Mouse (Mus musculus) spleen, adult 2 months (tissue): Measurements from ENCODE around the gene Mtch1. TPM values are rescaled to one million over a fixed set of nuclear protein-coding genes. Genes with fewer than 3 reads are reported as not detected.
A peak's percentile ranks its signal among the peaks of the same experiment; 100 is the strongest.

Experiments used
- DNase-seq, 2 experiments: peaks; one replicate each; pipeline versions ENCODE4 v3.0.0 to v3.0.0-alpha.2; 2012 to 2021; ENCODE audit warnings: low spot score in 2 of 2, low read depth in 1 of 2
- H3K27ac ChIP-seq: fragments of 200-500 bp; 2 replicates; pipeline ENCODE4 v1.5.1; 2012; ENCODE audit warnings: low read length, inconsistent platforms; ENCODE audit not compliant: insufficient read depth
- H3K27me3 ChIP-seq: fragments of 200-500 bp; 2 replicates; pipeline ENCODE4 v1.6.1; 2012; ENCODE audit warnings: mild to moderate bottlenecking, moderate library complexity, low read length, inconsistent platforms; ENCODE audit not compliant: control insufficient read depth, insufficient read depth
- H3K36me3 ChIP-seq: fragments of 200-500 bp; 2 replicates; pipeline ENCODE4 v1.6.1; 2012; ENCODE audit warnings: mild to moderate bottlenecking, low read length, inconsistent platforms; ENCODE audit not compliant: control insufficient read depth, insufficient read depth
- H3K4me1 ChIP-seq: fragments of 200-500 bp; 2 replicates; pipeline ENCODE4 v1.6.1; 2011; ENCODE audit warnings: inconsistent platforms; ENCODE audit not compliant: control insufficient read depth, insufficient read depth, insufficient read length
- H3K4me3 ChIP-seq: fragments of 200-500 bp; 2 replicates; pipeline ENCODE4 v1.5.1; 2011; ENCODE audit warnings: mild to moderate bottlenecking, inconsistent platforms; ENCODE audit not compliant: insufficient read depth, insufficient read length; ENCODE audit errors: extremely low read depth
- CTCF ChIP-seq: fragments of 200-500 bp; IDR thresholded peaks from 2 replicates; pipeline ENCODE4 v1.5.1; 2011; ENCODE audit warnings: mild to moderate bottlenecking, inconsistent platforms; ENCODE audit not compliant: insufficient read depth, insufficient read length, insufficient replicate concordance; ENCODE audit errors: extremely low read depth
- POLR2A ChIP-seq: fragments of 200-500 bp; IDR thresholded peaks from 2 replicates; pipeline ENCODE4 v1.6.1; 2011; ENCODE audit warnings: low read depth, low read length, inconsistent platforms
- WGBS: fragments of 180-500 bp; shearing (Covaris S2); methylation state at CpG from one replicate; pipeline ENCODE4 v1.1.7; 2018; 5-methylcytosine and 5-hydroxymethylcytosine counted together
- polyA plus RNA-seq: library from polyadenylated mRNA; depleted of rRNA; stranded (reverse); fragments of >200 nt; gene quantifications from 2 replicates; pipeline ENCODE4 v1.2.3, GENCODE M21; 2012

The Mtch1 gene
- polyA plus RNA-seq, 1 experiment = 145 TPM

GRCm38 (mm10) chr17:29378056-29378455 lies 30.3 kb upstream of the Mtch1 start:
- no peak for TF ChIP-seq POLR2A
- TF ChIP-seq CTCF = no peak
- DNase-seq = no peak
- H3K4me3 ChIP-seq = no peak overlapping the region
- no peak overlapping the region for H3K27ac ChIP-seq
- H3K4me1 ChIP-seq = no peaks in the 10 kb centered on the region
- H3K36me3 ChIP-seq = peaks cover 8% of the 10 kb centered on the region; the same call in 1 of the 2 replicates
- WGBS = 71% methylated on average over 8 of the region's 8 CpGs
- H3K27me3 ChIP-seq = no peaks in the 10 kb centered on the region

GRCm38 (mm10) chr17:29375871-29376270 lies 28.1 kb upstream of the Mtch1 start:
- H3K36me3 ChIP-seq = peaks cover 8% of the 10 kb centered on the region; the same call in 1 of the 2 replicates
- no peak overlapping the region for H3K27ac ChIP-seq
- no peaks in the 10 kb centered on the region for H3K27me3 ChIP-seq

GRCm38 (mm10) chr17:29370984-29371723 lies 23.4 kb upstream of the Mtch1 start:
- Histone ChIP-seq H3K4me1 (no peaks in the 10 kb centered on the region), H3K27ac (no peak overlapping the region), H3K27me3 (no peaks in the 10 kb centered on the region), H3K4me3 (no peak overlapping the region), H3K36me3 (peaks cover 23% of the 10 kb centered on the region)
- DNase-seq = peak; percentile 78 to 88
- TF ChIP-seq CTCF = peak; percentile 99
- no peak for TF ChIP-seq POLR2A
- WGBS = 19% methylated on average over 5 of the region's 5 CpGs

More at GRCm38 (mm10) chr17:29375871-29376270, 28.1 kb upstream of the Mtch1 start:
- DNase-seq = no peak
- Histone ChIP-seq H3K4me1 (no peaks in the 10 kb centered on the region), H3K4me3 (no peak overlapping the region)
- TF ChIP-seq POLR2A (no peak), CTCF (no peak)
- 72% methylated on average over 10 of the region's 10 CpGs for WGBS

DNA sequence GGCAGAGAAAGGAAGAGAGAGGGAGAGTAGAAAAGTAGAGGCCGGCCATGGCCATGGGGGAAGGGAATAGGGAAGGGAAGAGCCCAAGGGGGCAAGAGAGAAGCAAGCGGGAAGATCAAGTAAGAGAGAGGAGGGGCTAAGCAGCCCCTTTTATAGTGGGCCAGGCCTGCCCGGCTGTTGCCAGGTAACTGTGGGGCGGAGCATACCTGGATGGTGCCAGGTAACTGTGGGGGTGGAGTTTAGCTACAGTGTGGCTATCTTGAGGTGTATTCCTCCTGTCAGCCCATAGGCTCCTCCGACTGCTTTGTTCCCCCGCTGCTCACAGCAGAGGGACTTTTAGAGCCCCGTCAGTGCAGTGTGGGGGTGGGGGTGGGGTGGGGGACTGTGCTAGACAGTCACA lies 21.0 kb upstream of the Mtch1 start:
- no peak for TF ChIP-seq CTCF
- TF ChIP-seq POLR2A = no peak
- peaks cover 25% of the 10 kb centered on the region for H3K36me3 ChIP-seq
- no peak overlapping the region for H3K27ac ChIP-seq
- H3K27me3 ChIP-seq = no peaks in the 10 kb centered on the region
- no peak overlapping the region for H3K4me3 ChIP-seq
- H3K4me1 ChIP-seq = peaks cover 19% of the 10 kb centered on the region; the same call in 1 of the 2 replicates
- WGBS = 91% methylated on average over 7 of the region's 7 CpGs
- no peak for DNase-seq

- Histone ChIP-seq H3K4me3 (peak overlapping the region; percentile 7; the same call in 1 of the 2 replicates), H3K36me3 (peaks cover 25% of the 10 kb centered on the region), H3K4me1 (peaks cover 33% of the 10 kb centered on the region), H3K27ac (peak overlapping the region; percentile 84), H3K27me3 (no peaks in the 10 kb centered on the region)
- 28% methylated on average over 13 of the region's 13 CpGs for WGBS
- TF ChIP-seq POLR2A = no peak
- peak; percentile 17 to 73 for DNase-seq
Observed at GRCm38 (mm10) chr17:29365105-29365621, 17.4 kb upstream of the Mtch1 start.

GRCm38 (mm10) chr17:29363109-29363508 lies 15.4 kb upstream of the Mtch1 start:
- Histone ChIP-seq H3K27ac (peak overlapping the region; percentile 90), H3K27me3 (no peaks in the 10 kb centered on the region), H3K4me3 (peak overlapping the region; percentile 6; the same call in 1 of the 2 replicates), H3K4me1 (peaks cover 34% of the 10 kb centered on the region), H3K36me3 (peaks cover 18% of the 10 kb centered on the region)
- DNase-seq = peak in 1 of 2 experiments; percentile 31
- WGBS = 36% methylated on average over 8 of the region's 8 CpGs
- no peak for TF ChIP-seq POLR2A
- no peak for TF ChIP-seq CTCF

GRCm38 (mm10) chr17:29361982-29362691 lies 14.4 kb upstream of the Mtch1 start:
- WGBS = 13% methylated on average over 8 of the region's 8 CpGs
- DNase-seq = peak; percentile 45 to 69
- H3K36me3 ChIP-seq = peaks cover 10% of the 10 kb centered on the region
- peak overlapping the region; percentile 70 for H3K4me3 ChIP-seq
- H3K4me1 ChIP-seq = peaks cover 34% of the 10 kb centered on the region
- TF ChIP-seq CTCF (no peak), POLR2A (no peak)
- H3K27ac ChIP-seq = peak overlapping the region; percentile 90
- H3K27me3 ChIP-seq = no peaks in the 10 kb centered on the region
